Mouse (Mus musculus) megakaryocyte, embryonic 14.5 days (primary cell): Measurements from ENCODE around the gene Ros1.

Source experiments
- FLI1 ChIP-seq: IDR thresholded peaks from 2 replicates; pipeline ENCODE4 v1.6.1; 2012; ENCODE audit warnings: low read length, inconsistent platforms, mixed read lengths
- GATA1 ChIP-seq: IDR thresholded peaks from 3 replicates; pipeline ENCODE4 v1.6.1; 2012; ENCODE audit warnings: mixed read lengths, low read length, inconsistent platforms, borderline replicate concordance

GRCm38 (mm10) chr10:52025821-52026220 is 169.2 kb downstream of the Ros1 start:
- TF ChIP-seq GATA1 (no peak), FLI1 (no peak)
